Mouse (Mus musculus) CH12.LX (cell line): Measurements from ENCODE around the gene Haao.

ENCODE experiments used
- CTCF ChIP-seq, 2 experiments: IDR thresholded peaks in 1 of 2; conservative IDR thresholded peaks in 1 of 2; 2 replicates each; pipeline ENCODE4 v1.5.1; 2011 to 2012; ENCODE audit warnings: low read depth in 2 of 2, low read length in 2 of 2, improper control_type of control experiment in 1 of 2, inconsistent platforms in 1 of 2, mild to moderate bottlenecking in 1 of 2, moderate library complexity in 1 of 2
- POLR2A ChIP-seq: IDR thresholded peaks from 2 replicates; pipeline ENCODE4 v1.6.1; 2011; ENCODE audit warnings: low read depth, mild to moderate bottlenecking, improper control_type of control experiment, low read length

- TF ChIP-seq CTCF (conservative IDR thresholded peaks at IDR 0.05 in 1 of 2, IDR thresholded peaks at IDR 0.05 in 1 of 2; ENCODE audit: low read depth in 2 of 2, low read length in 2 of 2) (no peak), POLR2A (no peak)
These were observed 12.5 kb upstream of the Haao start for GRCm38 (mm10) chr17:83860224-83860623.
